Mouse (Mus musculus) megakaryocyte, embryonic 14.5 days (primary cell): ENCODE data around the gene Ftcd. TPM values are rescaled to one million over a fixed set of nuclear protein-coding genes. Genes with fewer than 3 reads are reported as not detected.

Experiments
- H3K27me3 ChIP-seq: replicated peaks from 2 replicates; pipeline ENCODE3; 2012; ENCODE audit warnings: inconsistent platforms
- H3K36me3 ChIP-seq: replicated peaks from 2 replicates; pipeline ENCODE3; 2012; ENCODE audit warnings: low read length, inconsistent platforms, mixed read lengths
- H3K4me1 ChIP-seq: 2 replicates; pipeline ENCODE4 v1.6.1; 2012; ENCODE audit warnings: inconsistent platforms
- H3K4me3 ChIP-seq: replicated peaks from 2 replicates; pipeline ENCODE3; 2012; ENCODE audit warnings: moderate library complexity, mild to moderate bottlenecking, inconsistent platforms
- H3K9me3 ChIP-seq: 2 replicates; pipeline ENCODE4 v1.6.1; 2012; ENCODE audit warnings: inconsistent platforms
- FLI1 ChIP-seq: IDR thresholded peaks from 2 replicates; pipeline ENCODE4 v1.6.1; 2012; ENCODE audit warnings: low read length, inconsistent platforms, mixed read lengths
- GATA1 ChIP-seq: IDR thresholded peaks from 3 replicates; pipeline ENCODE4 v1.6.1; 2012; ENCODE audit warnings: mixed read lengths, low read length, inconsistent platforms, borderline replicate concordance
- polyA plus RNA-seq: library from polyadenylated mRNA; stranded (reverse); fragments of >175 nt; gene quantifications from 2 replicates; pipeline ENCODE4 v1.2.3, GENCODE M21; 2012; ENCODE audit warnings: low replicate concordance; ENCODE audit not compliant: insufficient read depth

The Ftcd gene
- not detected in 2 replicates for polyA plus RNA-seq

GRCm38 (mm10) chr10:76575374-76575773, at the start of gene Ftcd:
TSS of gene Ftcd (plus strand) at chr10:76575648.
- no peaks in the 10 kb centered on the region for H3K36me3 ChIP-seq
- no peak for TF ChIP-seq FLI1
- no peak for TF ChIP-seq GATA1
- peaks cover 48% of the 10 kb centered on the region for H3K4me1 ChIP-seq
- H3K9me3 ChIP-seq = peaks cover 6% of the 10 kb centered on the region
- peaks cover 32% of the 10 kb centered on the region for H3K27me3 ChIP-seq
- H3K4me3 ChIP-seq = peak within 1 kb of the TSS; percentile 24

GRCm38 (mm10) chr10:76530922-76531321, 44.5 kb upstream of the Ftcd start:
- Histone ChIP-seq H3K27me3 (no peaks in the 10 kb centered on the region), H3K4me1 (peaks cover 68% of the 10 kb centered on the region), H3K4me3 (peak overlapping the region; percentile 94), H3K9me3 (no peaks in the 10 kb centered on the region), H3K36me3 (peaks cover 34% of the 10 kb centered on the region)
- TF ChIP-seq GATA1 (no peak), FLI1 (no peak)

DNA sequence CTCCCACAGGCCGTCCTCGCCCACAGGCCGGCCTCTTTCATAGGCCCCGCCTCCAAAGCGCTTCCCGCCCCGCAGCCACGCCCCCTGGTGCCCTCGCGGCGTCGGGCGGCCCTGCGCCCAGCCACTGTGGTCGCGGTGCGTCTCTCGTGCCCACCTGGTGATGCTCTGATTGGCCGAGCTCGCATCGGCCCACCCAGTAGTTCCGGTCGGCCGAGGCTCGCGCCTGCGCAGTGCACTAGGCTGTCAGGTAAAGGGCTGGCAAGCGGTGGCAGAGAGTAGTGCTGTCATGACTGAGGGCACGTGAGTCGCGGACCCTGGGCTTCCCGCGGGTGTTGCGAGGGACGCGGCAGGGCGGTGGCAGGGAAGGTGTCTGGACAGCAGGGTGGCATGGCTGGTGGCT, 44.1 kb upstream of the Ftcd start, which contains the start of gene Lss:
Lss (plus strand) TSS at position 214 of the 400 bp plus-strand sequence.
- Histone ChIP-seq H3K36me3 (peaks cover 38% of the 10 kb centered on the region), H3K9me3 (no peaks in the 10 kb centered on the region), H3K27me3 (no peaks in the 10 kb centered on the region), H3K4me1 (peaks cover 73% of the 10 kb centered on the region), H3K4me3 (peak within 1 kb of the TSS; percentile 94)
- no peak for TF ChIP-seq FLI1
- no peak for TF ChIP-seq GATA1

GRCm38 (mm10) chr10:76531828-76532227, 43.6 kb upstream of the Ftcd start:
- Histone ChIP-seq H3K36me3 (peaks cover 43% of the 10 kb centered on the region), H3K4me1 (peaks cover 77% of the 10 kb centered on the region), H3K9me3 (no peaks in the 10 kb centered on the region), H3K4me3 (peak overlapping the region; percentile 94), H3K27me3 (no peaks in the 10 kb centered on the region)
- no peak for TF ChIP-seq GATA1
- no peak for TF ChIP-seq FLI1

DNA sequence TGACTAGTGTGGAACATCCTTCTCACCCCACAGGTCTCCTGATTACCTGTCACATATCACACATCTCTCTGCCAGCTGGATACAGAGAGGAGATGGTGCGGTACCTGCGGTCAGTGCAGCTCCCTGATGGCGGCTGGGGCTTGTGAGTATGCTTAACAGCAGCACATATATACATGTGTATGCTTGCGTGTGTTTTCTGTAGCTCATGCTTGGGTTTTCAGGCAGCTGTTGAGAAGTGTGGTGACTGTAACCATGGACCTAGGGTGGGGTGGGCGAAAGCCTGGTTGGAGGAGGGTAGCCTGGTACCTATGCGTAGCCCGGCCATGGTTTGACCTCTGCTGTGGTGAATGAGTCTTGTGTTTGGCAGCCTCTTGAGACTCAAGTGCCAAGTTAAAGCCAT, 39.9 kb upstream of the Ftcd start:
- Histone ChIP-seq H3K4me1 (peaks cover 93% of the 10 kb centered on the region), H3K27me3 (peaks cover 2% of the 10 kb centered on the region), H3K36me3 (peaks cover 80% of the 10 kb centered on the region), H3K4me3 (no peak overlapping the region), H3K9me3 (no peaks in the 10 kb centered on the region)
- no peak for TF ChIP-seq FLI1
- TF ChIP-seq GATA1 = no peak

DNA sequence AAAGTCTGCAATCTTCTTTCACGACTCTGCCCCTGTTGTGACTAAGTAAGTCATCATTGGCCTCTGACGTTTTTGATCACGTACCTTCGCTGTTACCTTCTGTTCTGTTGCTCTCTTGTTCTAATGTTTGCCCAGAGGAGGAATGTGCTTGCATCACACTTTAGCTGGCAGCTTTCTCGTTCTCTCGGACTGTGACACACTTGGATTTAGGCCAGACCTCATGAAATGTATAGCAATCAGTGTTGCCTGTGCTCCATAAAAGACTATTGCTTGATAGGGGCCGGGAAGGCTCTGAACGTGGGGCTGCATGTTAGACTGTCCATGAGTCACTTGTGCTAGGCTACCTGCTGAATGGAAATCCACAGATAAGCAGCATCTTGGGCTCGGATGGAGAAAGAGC, 37.8 kb upstream of the Ftcd start:
- H3K9me3 ChIP-seq = no peaks in the 10 kb centered on the region
- H3K4me1 ChIP-seq = peaks cover 95% of the 10 kb centered on the region
- no peak overlapping the region for H3K4me3 ChIP-seq
- TF ChIP-seq GATA1 = no peak
- no peak for TF ChIP-seq FLI1
- peaks cover 2% of the 10 kb centered on the region for H3K27me3 ChIP-seq
- peaks cover 100% of the 10 kb centered on the region for H3K36me3 ChIP-seq

DNA sequence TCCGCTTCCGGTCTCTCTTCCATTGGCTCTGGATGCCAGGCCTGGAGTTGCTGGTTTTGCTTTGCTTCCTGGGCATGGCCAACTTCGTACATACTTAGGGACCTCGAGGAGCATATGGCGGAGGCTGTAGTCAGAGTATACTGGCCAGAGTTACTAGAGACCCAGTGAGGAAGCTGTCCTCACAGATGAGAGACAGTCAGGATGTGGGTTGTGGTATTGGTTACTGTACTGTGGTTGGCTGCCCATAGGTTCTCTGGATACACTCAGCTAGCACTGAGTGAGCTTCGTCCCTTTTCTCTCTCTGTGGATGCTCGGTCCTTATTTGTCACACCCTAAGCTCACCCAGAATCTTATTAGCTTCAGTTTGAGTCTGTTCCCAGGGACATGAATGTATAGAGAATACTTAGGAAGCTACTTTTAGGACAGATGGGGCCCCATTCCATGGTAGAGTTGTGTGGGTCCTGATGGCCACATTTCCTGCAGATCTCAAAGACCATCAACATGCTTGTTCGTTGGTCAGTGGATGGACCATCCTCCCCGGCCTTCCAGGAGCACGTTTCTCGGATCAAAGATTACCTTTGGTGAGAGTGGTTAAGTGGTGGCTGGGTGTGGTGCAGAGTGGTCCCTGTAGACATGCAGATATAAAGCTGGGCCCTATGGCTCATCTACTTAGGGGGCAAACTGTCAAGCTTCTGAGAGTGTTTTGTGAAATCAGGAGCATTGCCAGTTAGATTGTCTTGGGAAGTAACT, 33.9 kb upstream of the Ftcd start:
- Histone ChIP-seq H3K4me3 (peak overlapping the region; percentile 26), H3K4me1 (peaks cover 90% of the 10 kb centered on the region), H3K9me3 (no peaks in the 10 kb centered on the region), H3K36me3 (peaks cover 100% of the 10 kb centered on the region), H3K27me3 (peaks cover 2% of the 10 kb centered on the region)
- TF ChIP-seq FLI1 (peak; percentile 35; the same call in 1 of the 2 replicates), GATA1 (no peak)

GRCm38 (mm10) chr10:76542636-76543375, 32.6 kb upstream of the Ftcd start:
- no peak for TF ChIP-seq GATA1
- TF ChIP-seq FLI1 = no peak
- peaks cover 100% of the 10 kb centered on the region for H3K36me3 ChIP-seq
- no peaks in the 10 kb centered on the region for H3K9me3 ChIP-seq

GRCm38 (mm10) chr10:76546566-76546965, 28.9 kb upstream of the Ftcd start:
- Histone ChIP-seq H3K27me3 (no peaks in the 10 kb centered on the region), H3K36me3 (peaks cover 100% of the 10 kb centered on the region), H3K4me1 (peaks cover 56% of the 10 kb centered on the region), H3K4me3 (no peak overlapping the region), H3K9me3 (no peaks in the 10 kb centered on the region)
- TF ChIP-seq FLI1 = no peak
- no peak for TF ChIP-seq GATA1

More at GRCm38 (mm10) chr10:76542636-76543375, 32.6 kb upstream of the Ftcd start:
- Histone ChIP-seq H3K4me3 (peak overlapping the region; percentile 15), H3K4me1 (peaks cover 86% of the 10 kb centered on the region), H3K27me3 (peaks cover 2% of the 10 kb centered on the region)

- H3K36me3 ChIP-seq = peaks cover 100% of the 10 kb centered on the region
- TF ChIP-seq GATA1 = no peak
- no peak for TF ChIP-seq FLI1
- peaks cover 49% of the 10 kb centered on the region for H3K4me1 ChIP-seq
- H3K9me3 ChIP-seq = no peaks in the 10 kb centered on the region
- H3K4me3 ChIP-seq = no peak overlapping the region
- H3K27me3 ChIP-seq = no peaks in the 10 kb centered on the region
Observed at GRCm38 (mm10) chr10:76548218-76548617, 27.2 kb upstream of the Ftcd start.
